Comparison of ENCODE assay signal across 8 mouse cellular contexts in genomic region chr19:5408057-5409001, GRCm38 (mm10). TPM values are rescaled to one million over a fixed set of nuclear protein-coding genes. Genes with fewer than 3 reads are reported as not detected.
DNase-seq lines count a peak whose midpoint lies in the region; ATAC-seq lines count a peak whose summit lies in the region.

No protein-coding gene starts in this region.

- intact Hi-C loops in gastrocnemius, postnatal 36 days (cut with DNase I), result no loop called here

- peak; percentile 49 for ATAC-seq in granulocyte monocyte progenitor cell, adult 5-6 weeks (replicated peaks; ENCODE audit: poor library complexity, severe bottlenecking)

- peak; percentile 67 for DNase-seq in kidney, adult 9 months
- DNase-seq in kidney, postnatal 4 days, result no peak
- peak; percentile 43 to 71 for DNase-seq in kidney, postnatal 36 days
- DNase-seq in naive thymus-derived CD4-positive, alpha-beta T cell, adult 2 months (ENCODE audit: low read depth), result peak; percentile 78
- no peak for DNase-seq in frontal cortex, postnatal 36 days (ENCODE audit: low spot score in 2 of 2)
- no peak for DNase-seq in gastrocnemius, postnatal 36 days
- no peak for DNase-seq in embryo, embryonic 9.5 days (ENCODE audit: extremely low spot score)

RNA-seq across cellular contexts. Expression of gene Tsga10ip, which starts 6.0 kb away (rescaled TPM):
- total RNA-seq in granulocyte monocyte progenitor cell, adult 5-6 weeks (2014; fragmentation: Nextera tagmentation), result not detected in 2 replicates
- total RNA-seq in granulocyte monocyte progenitor cell, adult 5-6 weeks (2017), result 1.9 TPM in 1 of 2 replicates, not detected in the other
- total RNA-seq in gastrocnemius, postnatal 36 days (2021), result under 1 TPM; 0.52 to 0.64 TPM

RNA-seq across cellular contexts. Expression of gene Drap1, which starts 16.4 kb away (rescaled TPM):
- total RNA-seq in granulocyte monocyte progenitor cell, adult 5-6 weeks (2014; fragmentation: Nextera tagmentation), result 160 and 218 TPM in 2 replicates
- total RNA-seq in granulocyte monocyte progenitor cell, adult 5-6 weeks (2017), result 119 and 145 TPM in 2 replicates
- 100 to 1,000 TPM; 531 to 582 TPM for total RNA-seq in gastrocnemius, postnatal 36 days (2021)

RNA-seq across cellular contexts. Expression of gene AI837181, which starts 16.6 kb away (rescaled TPM):
- 30.1 and 32.7 TPM in 2 replicates for total RNA-seq in granulocyte monocyte progenitor cell, adult 5-6 weeks (2014; fragmentation: Nextera tagmentation)
- total RNA-seq in granulocyte monocyte progenitor cell, adult 5-6 weeks (2017), result 10.9 and 12.2 TPM in 2 replicates
- 10 to 100 TPM; 32.7 to 33.6 TPM for total RNA-seq in gastrocnemius, postnatal 36 days (2021)

RNA-seq across cellular contexts. Expression of gene Sart1, which starts 19.8 kb away (rescaled TPM):
- total RNA-seq in granulocyte monocyte progenitor cell, adult 5-6 weeks (2014; fragmentation: Nextera tagmentation), result 86.2 and 138 TPM in 2 replicates
- 63.2 and 78.7 TPM in 2 replicates for total RNA-seq in granulocyte monocyte progenitor cell, adult 5-6 weeks (2017)
- 10 to 100 TPM; 34.3 to 38.0 TPM for total RNA-seq in gastrocnemius, postnatal 36 days (2021)

RNA-seq across cellular contexts. Expression of gene Fosl1, which starts 39.0 kb away (rescaled TPM):
- total RNA-seq in granulocyte monocyte progenitor cell, adult 5-6 weeks (2014; fragmentation: Nextera tagmentation), result 0.32 TPM in 1 of 2 replicates, not detected in the other
- 0.57 TPM in 1 of 2 replicates, not detected in the other for total RNA-seq in granulocyte monocyte progenitor cell, adult 5-6 weeks (2017)
- not detected for total RNA-seq in gastrocnemius, postnatal 36 days (2021)

Comparison
In these comparisons a context has a peak if more than half of its experiments do, and no peak if none do; other contexts are left out.
1. DNase-seq: peak in kidney, adult 9 months (single experiment), kidney, postnatal 36 days (2 of 2) and naive thymus-derived CD4-positive, alpha-beta T cell, adult 2 months (single experiment); none in kidney, postnatal 4 days (0 of 2), frontal cortex, postnatal 36 days (0 of 2), gastrocnemius, postnatal 36 days (0 of 2) and embryo, embryonic 9.5 days (single experiment).